In the genomic region with DNA sequence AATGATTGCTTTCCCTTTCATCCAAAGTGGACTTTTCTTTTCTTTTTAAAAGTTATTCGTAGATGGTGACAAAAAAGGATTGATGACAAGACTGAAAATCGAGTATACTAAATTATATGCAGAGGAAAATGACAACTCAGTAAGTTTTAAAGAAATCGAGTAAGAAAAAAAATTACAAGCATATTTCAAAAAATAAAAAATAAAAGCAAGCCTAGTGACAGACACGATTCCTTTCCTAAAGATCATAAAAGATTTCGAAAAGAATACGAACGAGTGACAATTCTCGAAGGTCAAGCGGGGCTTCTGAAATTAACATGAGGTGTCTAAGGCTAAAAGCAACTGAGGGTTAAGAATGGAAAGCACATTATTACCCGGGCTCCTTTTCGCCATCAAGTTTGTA, we compare ENCODE assay signal across 8 mouse cellular contexts. TPM values are rescaled to one million over a fixed set of nuclear protein-coding genes. Genes with fewer than 3 reads are reported as not detected.
DNase-seq lines count a peak whose midpoint lies in the region; ATAC-seq and TF ChIP-seq lines count a peak whose summit lies in the region.

No protein-coding gene starts in this region.

- no peaks in the 10 kb centered on the region for H3K27me3 ChIP-seq in kidney, postnatal 0 days (ENCODE audit: insufficient read depth, low read length)
- no peaks in the 10 kb centered on the region for H3K27me3 ChIP-seq in hindbrain, embryonic 16.5 days (replicated peaks; ENCODE audit: control insufficient read depth, insufficient read depth, low read length)
- H3K27me3 ChIP-seq in midbrain, embryonic 16.5 days (ENCODE audit: control insufficient read depth, insufficient read depth, low read depth, low read length), result no peaks in the 10 kb centered on the region

- no peak for TF ChIP-seq CTCF in kidney, postnatal 0 days (IDR thresholded peaks at IDR 0.05; ENCODE audit: low read depth)
- no peak for TF ChIP-seq CTCF in cortical plate, adult 2 months (IDR thresholded peaks at IDR 0.05; ENCODE audit: extremely low read depth, insufficient read depth, low read length)

- no peaks in the 10 kb centered on the region for H3K36me3 ChIP-seq in kidney, postnatal 0 days (ENCODE audit: insufficient read depth, low read length)
- H3K36me3 ChIP-seq in hindbrain, embryonic 16.5 days (ENCODE audit: control insufficient read depth, insufficient read depth, low read length), result no peaks in the 10 kb centered on the region
- H3K36me3 ChIP-seq in midbrain, embryonic 16.5 days (ENCODE audit: control insufficient read depth, insufficient read depth, low read length), result no peaks in the 10 kb centered on the region

- no peak for TF ChIP-seq POLR2A in cortical plate, adult 2 months (IDR thresholded peaks at IDR 0.05; ENCODE audit: extremely low read depth, insufficient read depth, low read length)

- 1% methylated on average over 11 of the region's 11 CpGs for WGBS in kidney, postnatal 0 days
- 1% methylated on average over 11 of the region's 11 CpGs for WGBS in hindbrain, embryonic 16.5 days
- 2% methylated on average over 11 of the region's 11 CpGs for WGBS in midbrain, embryonic 16.5 days

- DNase-seq in kidney, postnatal 0 days (ENCODE audit: low spot score), result no peak
- no peak for DNase-seq in kidney, postnatal 25 days
- no peak for DNase-seq in layer of hippocampus, postnatal 25 days (ENCODE audit: extremely low spot score in 1 of 2, low spot score in 1 of 2)
- no peak for DNase-seq in adrenal gland, adult 8-10 months
- DNase-seq in spleen, adult 12 weeks (ENCODE audit: low spot score), result no peak

- H3K4me2 ChIP-seq in kidney, postnatal 0 days (ENCODE audit: low read length), result peak overlapping the region; percentile 85
- H3K4me2 ChIP-seq in hindbrain, embryonic 16.5 days (ENCODE audit: low read length), result peak overlapping the region; percentile 82
- peak overlapping the region; percentile 57 for H3K4me2 ChIP-seq in midbrain, embryonic 16.5 days (ENCODE audit: low read length)

- no peak for ATAC-seq in kidney, postnatal 0 days (replicated peaks; ENCODE audit: low FRiP score, low read depth)
- no peak for ATAC-seq in hindbrain, embryonic 16.5 days
- ATAC-seq in midbrain, embryonic 16.5 days, result no peak

- H3K9me3 ChIP-seq in kidney, postnatal 0 days (replicated peaks; ENCODE audit: low read length), result no peaks in the 10 kb centered on the region
- H3K9me3 ChIP-seq in hindbrain, embryonic 16.5 days (ENCODE audit: control insufficient read depth, low read length), result no peaks in the 10 kb centered on the region
- H3K9me3 ChIP-seq in midbrain, embryonic 16.5 days (replicated peaks; ENCODE audit: control insufficient read depth, low read length, poor library complexity, severe bottlenecking), result no peaks in the 10 kb centered on the region

- no peaks in the 10 kb centered on the region for H3K4me1 ChIP-seq in kidney, postnatal 0 days (replicated peaks; ENCODE audit: insufficient read depth, low read length)
- H3K4me1 ChIP-seq in cortical plate, adult 2 months (ENCODE audit: control insufficient read depth, insufficient read depth, low read length), result 0 out of 2 replicates have a peak, but pooled peaks cover 1% of the 10 kb centered on the region
- peaks cover 7% of the 10 kb centered on the region for H3K4me1 ChIP-seq in hindbrain, embryonic 16.5 days (ENCODE audit: control insufficient read depth, insufficient read depth, low read depth, low read length)
- peaks cover 23% of the 10 kb centered on the region for H3K4me1 ChIP-seq in midbrain, embryonic 16.5 days (ENCODE audit: control insufficient read depth, insufficient read depth, low read length)

- H3K9ac ChIP-seq in kidney, postnatal 0 days (ENCODE audit: low read depth, low read length), result peak overlapping the region; percentile 81
- peak overlapping the region; percentile 93 for H3K9ac ChIP-seq in hindbrain, embryonic 16.5 days (ENCODE audit: low read depth, low read length)
- H3K9ac ChIP-seq in midbrain, embryonic 16.5 days (ENCODE audit: low read depth, low read length), result peak overlapping the region; percentile 94

- 0 out of 2 replicates have a peak overlapping the region, but pooled peaks have one; percentile 93 for H3K27ac ChIP-seq in kidney, postnatal 0 days
- H3K27ac ChIP-seq in cortical plate, adult 2 months (ENCODE audit: insufficient read depth, low read length), result no peak overlapping the region
- H3K27ac ChIP-seq in hindbrain, embryonic 16.5 days (ENCODE audit: low read depth, low read length), result peak overlapping the region; percentile 92
- H3K27ac ChIP-seq in midbrain, embryonic 16.5 days (ENCODE audit: low read length), result peak overlapping the region; percentile 93

- H3K4me3 ChIP-seq in kidney, postnatal 0 days (replicated peaks; ENCODE audit: low read depth, low read length), result peak overlapping the region; percentile 89
- H3K4me3 ChIP-seq in cortical plate, adult 2 months (ENCODE audit: insufficient read depth, low read length), result peak overlapping the region; percentile 76
- peak overlapping the region; percentile 100 for H3K4me3 ChIP-seq in hindbrain, embryonic 16.5 days (ENCODE audit: low read length)
- H3K4me3 ChIP-seq in midbrain, embryonic 16.5 days (ENCODE audit: low read depth, low read length), result peak overlapping the region; percentile 99

RNA-seq across cellular contexts. Expression of a gene that starts 1.0 kb away (rescaled TPM):
- 85.4 and 92.2 TPM in 2 replicates for polyA plus RNA-seq in kidney, postnatal 0 days (2015; fragmentation: Nextera tagmentation; extraction: Ambion mirVana)
- 79.8 and 82.8 TPM in 2 replicates for polyA plus RNA-seq in cortical plate, adult 2 months (2012; rRNA removed)
- polyA plus RNA-seq in hindbrain, embryonic 16.5 days (2015; fragmentation: Nextera tagmentation; extraction: Ambion mirVana), result 172 and 185 TPM in 2 replicates
- polyA plus RNA-seq in midbrain, embryonic 16.5 days (2015; fragmentation: Nextera tagmentation; extraction: Ambion mirVana), result 183 and 186 TPM in 2 replicates
- 10 to 100 TPM; 77.0 to 77.2 TPM for total RNA-seq in layer of hippocampus, postnatal 25 days (2021)
- total RNA-seq in adrenal gland, adult 8-10 months (2022), result 100 to 1,000 TPM in 3 of 4 experiments, 10 to 100 TPM in 1; 93.5 to 125 (median 105) TPM

RNA-seq across cellular contexts. Expression of a gene that starts 17.4 kb away (rescaled TPM):
- 7.2 and 8.9 TPM in 2 replicates for polyA plus RNA-seq in kidney, postnatal 0 days (2015; fragmentation: Nextera tagmentation; extraction: Ambion mirVana)
- polyA plus RNA-seq in cortical plate, adult 2 months (2012; rRNA removed), result 38.1 and 42.1 TPM in 2 replicates
- polyA plus RNA-seq in hindbrain, embryonic 16.5 days (2015; fragmentation: Nextera tagmentation; extraction: Ambion mirVana), result 12.3 and 14.0 TPM in 2 replicates
- polyA plus RNA-seq in midbrain, embryonic 16.5 days (2015; fragmentation: Nextera tagmentation; extraction: Ambion mirVana), result 12.6 and 14.3 TPM in 2 replicates
- total RNA-seq in layer of hippocampus, postnatal 25 days (2021), result 10 to 100 TPM; 25.7 to 31.5 TPM
- total RNA-seq in adrenal gland, adult 8-10 months (2022), result 10 to 100 TPM; 23.8 to 41.1 (median 37.2) TPM

RNA-seq across cellular contexts. Expression of a gene that starts 21.2 kb away (rescaled TPM):
- polyA plus RNA-seq in kidney, postnatal 0 days (2015; fragmentation: Nextera tagmentation; extraction: Ambion mirVana), result 116 and 123 TPM in 2 replicates
- polyA plus RNA-seq in cortical plate, adult 2 months (2012; rRNA removed), result 105 and 108 TPM in 2 replicates
- 167 and 174 TPM in 2 replicates for polyA plus RNA-seq in hindbrain, embryonic 16.5 days (2015; fragmentation: Nextera tagmentation; extraction: Ambion mirVana)
- polyA plus RNA-seq in midbrain, embryonic 16.5 days (2015; fragmentation: Nextera tagmentation; extraction: Ambion mirVana), result 156 and 165 TPM in 2 replicates
- 10 to 100 TPM; 83.5 to 88.5 TPM for total RNA-seq in layer of hippocampus, postnatal 25 days (2021)
- 100 to 1,000 TPM in 2 of 4 experiments, 10 to 100 TPM in 2; 85.7 to 104 (median 96.6) TPM for total RNA-seq in adrenal gland, adult 8-10 months (2022)

RNA-seq across cellular contexts. Expression of a gene that starts 21.6 kb away (rescaled TPM):
- polyA plus RNA-seq in kidney, postnatal 0 days (2015; fragmentation: Nextera tagmentation; extraction: Ambion mirVana), result 0.82 and 0.92 TPM in 2 replicates
- polyA plus RNA-seq in cortical plate, adult 2 months (2012; rRNA removed), result not detected in 2 replicates
- 0.41 TPM in 1 of 2 replicates, not detected in the other for polyA plus RNA-seq in hindbrain, embryonic 16.5 days (2015; fragmentation: Nextera tagmentation; extraction: Ambion mirVana)
- polyA plus RNA-seq in midbrain, embryonic 16.5 days (2015; fragmentation: Nextera tagmentation; extraction: Ambion mirVana), result 0.62 and 0.71 TPM in 2 replicates
- total RNA-seq in layer of hippocampus, postnatal 25 days (2021), result not detected
- total RNA-seq in adrenal gland, adult 8-10 months (2022), result under 1 TPM in 3 of 4 experiments, not detected in 1; 0.56 to 0.81 (median 0.59) TPM

RNA-seq across cellular contexts. Expression of a gene that starts 26.2 kb away (rescaled TPM):
- 62.8 and 66.8 TPM in 2 replicates for polyA plus RNA-seq in kidney, postnatal 0 days (2015; fragmentation: Nextera tagmentation; extraction: Ambion mirVana)
- 62.7 and 66.2 TPM in 2 replicates for polyA plus RNA-seq in cortical plate, adult 2 months (2012; rRNA removed)
- 88.5 and 91.6 TPM in 2 replicates for polyA plus RNA-seq in hindbrain, embryonic 16.5 days (2015; fragmentation: Nextera tagmentation; extraction: Ambion mirVana)
- 81.5 and 93.8 TPM in 2 replicates for polyA plus RNA-seq in midbrain, embryonic 16.5 days (2015; fragmentation: Nextera tagmentation; extraction: Ambion mirVana)
- 10 to 100 TPM; 46.8 to 56.7 TPM for total RNA-seq in layer of hippocampus, postnatal 25 days (2021)
- 10 to 100 TPM; 34.5 to 44.5 (median 38.9) TPM for total RNA-seq in adrenal gland, adult 8-10 months (2022)
